Mouse (Mus musculus) NIH3T3 (cell line): ENCODE data around the gene Olfr718-ps1.
"Not testable (repeated sequence)": the region's sequence is repeated elsewhere in the genome, so short reads cannot be mapped to it uniquely, and the experiment has no call there.

Source experiments
- DNase-seq: peaks from one replicate; pipeline ENCODE4 v3.0.0-alpha.2; 2012; ENCODE audit warnings: low read depth

Gene Olfr718-ps1

GRCm38 (mm10) chr5:143147481-143147880 lies at the start of gene Olfr718-ps1:
TSS of gene Olfr718-ps1 (minus strand) at chr5:143147581.
- no peak for DNase-seq

- peak; percentile 42 for DNase-seq
Observed at GRCm38 (mm10) chr5:143196506-143196905, 49.1 kb upstream of the Olfr718-ps1 start.

GRCm38 (mm10) chr5:143195166-143195565 lies 47.8 kb upstream of the Olfr718-ps1 start:
- no peak for DNase-seq

- DNase-seq: peak; percentile 48
Observed at GRCm38 (mm10) chr5:143194747-143195146, 47.4 kb upstream of the Olfr718-ps1 start.

- no peak for DNase-seq
Observed at GRCm38 (mm10) chr5:143192806-143193205, 45.4 kb upstream of the Olfr718-ps1 start.

- peak; percentile 69 for DNase-seq
Observed at GRCm38 (mm10) chr5:143188014-143188413, 40.6 kb upstream of the Olfr718-ps1 start.

- DNase-seq: peak; percentile 97
Observed at GRCm38 (mm10) chr5:143180255-143181076, 33.1 kb upstream of the Olfr718-ps1 start, which contains the start of the genes Rbak and Spdye4b. TSS of gene Rbak (minus strand) at chr5:143180775. TSS of gene Spdye4b (plus strand) at chr5:143181017.

- DNase-seq: peak; percentile 68
Observed at GRCm38 (mm10) chr5:143179179-143179578, 31.8 kb upstream of the Olfr718-ps1 start.

GRCm38 (mm10) chr5:143177541-143178200 lies 30.3 kb upstream of the Olfr718-ps1 start:
- DNase-seq: peak; percentile 64

GRCm38 (mm10) chr5:143175970-143176369 lies 28.6 kb upstream of the Olfr718-ps1 start:
- no peak for DNase-seq

- no peak for DNase-seq
Observed at GRCm38 (mm10) chr5:143165508-143166070, 18.2 kb upstream of the Olfr718-ps1 start.

GRCm38 (mm10) chr5:143155534-143155933 lies 8.2 kb upstream of the Olfr718-ps1 start:
- peak; percentile 26 for DNase-seq

- DNase-seq: no peak
Observed at GRCm38 (mm10) chr5:143153756-143154155, 6.4 kb upstream of the Olfr718-ps1 start.

- DNase-seq: no peak
Observed at GRCm38 (mm10) chr5:143150044-143150443, 2.7 kb upstream of the Olfr718-ps1 start.

GRCm38 (mm10) chr5:143149536-143149935 lies 2.2 kb upstream of the Olfr718-ps1 start:
- DNase-seq: no peak

- DNase-seq: no peak
Observed at GRCm38 (mm10) chr5:143148661-143149060, 1.3 kb upstream of the Olfr718-ps1 start.

GRCm38 (mm10) chr5:143137580-143137979 lies 9.8 kb downstream of the Olfr718-ps1 start:
- no peak for DNase-seq

- peak; percentile 58 for DNase-seq
Observed at GRCm38 (mm10) chr5:143135042-143135441, 12.3 kb downstream of the Olfr718-ps1 start.

GRCm38 (mm10) chr5:143134216-143135010 lies 13.0 kb downstream of the Olfr718-ps1 start:
- DNase-seq: not testable (repeated sequence)

- no peak for DNase-seq
Observed at GRCm38 (mm10) chr5:143132935-143133514, 14.4 kb downstream of the Olfr718-ps1 start.

GRCm38 (mm10) chr5:143130342-143130741 lies 17.0 kb downstream of the Olfr718-ps1 start:
- DNase-seq: peak; percentile 27
